Mouse (Mus musculus) cerebellum, adult 11-12 months (tissue): ENCODE results near the gene Gm6460.
"Not testable (repeated sequence)": the region's sequence is repeated elsewhere in the genome, so short reads cannot be mapped to it uniquely, and the experiment has no call there.

Source experiments
- DNase-seq: peaks from one replicate; pipeline ENCODE4 v3.0.0; 2022

The Gm6460 gene

GRCm38 (mm10) chr5:11594613-11595012 is at the start of gene Gm6460:
Gene Gm6460 (plus strand): TSS chr5:11594913.
- DNase-seq, result not testable (repeated sequence)
